Mouse (Mus musculus) thymus, postnatal 4 days (tissue): ENCODE measurements around the gene Myoz1.
A peak's percentile ranks its signal among the peaks of the same experiment; 100 is the strongest.
"Not testable (repeated sequence)": the region's sequence is repeated elsewhere in the genome, so short reads cannot be mapped to it uniquely, and the experiment has no call there.

ENCODE experiments used
- DNase-seq: peaks from one replicate; pipeline ENCODE4 v3.0.0; 2021

Gene Myoz1

DNA sequence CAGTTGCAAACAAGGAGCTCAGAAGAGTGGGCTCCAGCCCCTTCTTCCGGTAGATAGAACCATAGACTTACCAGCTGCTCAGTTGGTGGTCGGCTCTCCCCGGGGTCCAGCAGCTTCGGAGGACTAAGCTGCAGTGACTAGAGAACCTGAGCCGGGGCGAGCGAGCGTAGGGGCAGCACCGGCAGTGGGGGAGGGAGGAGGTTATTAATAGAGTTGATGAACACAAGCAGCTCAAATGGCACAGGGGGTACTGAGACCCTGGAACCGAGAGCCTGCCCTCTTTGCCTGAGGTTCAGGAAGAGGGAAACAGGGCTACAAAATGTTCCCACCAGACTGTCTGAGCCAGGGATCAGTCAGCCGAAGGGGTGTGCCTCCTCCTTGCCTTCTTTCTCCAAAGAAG, at the start of gene Myoz1:
Gene Myoz1, minus strand, starts transcription at position 180 of the 400 bp plus-strand sequence.
- no peak for DNase-seq

DNA sequence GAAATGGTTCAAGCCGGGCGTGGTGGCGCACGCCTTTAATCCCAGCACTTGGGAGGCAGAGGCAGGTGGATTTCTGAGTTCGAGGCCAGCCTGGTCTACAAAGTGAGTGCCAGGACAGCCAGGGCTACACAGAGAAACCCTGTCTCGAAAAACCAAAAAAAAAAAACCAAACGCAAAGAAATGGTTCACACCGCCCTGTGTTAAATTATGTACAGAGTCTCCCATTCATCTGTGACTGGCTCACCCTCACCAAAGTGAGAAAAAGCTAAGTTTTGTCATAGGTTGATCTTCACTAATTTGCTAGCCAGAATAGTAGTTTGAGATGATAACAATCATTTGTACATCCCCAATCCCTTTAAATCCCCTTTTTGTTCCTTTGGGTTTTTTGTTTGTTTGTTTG, 47.1 kb upstream of the Myoz1 start:
- not testable (repeated sequence) for DNase-seq

DNA sequence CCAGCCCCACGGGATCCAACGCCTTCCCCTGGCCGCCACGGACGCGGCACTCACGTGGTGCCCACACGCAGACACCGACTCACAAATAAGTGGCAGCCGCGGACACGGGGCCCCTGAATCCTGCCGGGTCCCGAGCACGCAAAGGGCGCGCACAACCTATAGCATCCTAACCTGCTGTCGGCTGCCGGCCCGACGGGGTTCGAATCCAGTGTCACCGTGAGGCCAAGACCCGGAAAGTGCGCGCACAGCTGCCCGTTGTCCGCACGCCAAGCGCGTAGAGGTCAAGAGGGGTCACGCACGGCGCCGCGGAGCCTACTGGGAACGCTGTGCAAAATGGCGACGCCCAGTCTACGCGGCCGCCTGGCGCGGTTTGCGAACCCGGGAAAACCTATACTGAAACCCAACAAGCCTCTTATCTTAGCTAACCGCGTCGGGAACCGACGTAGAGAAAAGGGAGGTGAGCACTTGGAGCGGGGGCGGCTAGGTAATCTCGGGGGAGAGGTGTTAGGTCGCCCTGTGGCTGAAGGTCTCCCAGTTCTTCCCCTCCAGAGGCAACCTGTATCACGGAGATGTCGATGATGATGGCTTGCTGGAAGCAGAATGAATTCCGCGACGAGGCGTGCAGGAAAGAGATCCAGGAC, 46.5 kb upstream of the Myoz1 start, which contains the start of gene Chchd1:
Gene Chchd1, plus strand, starts transcription at position 266 of the 641 bp plus-strand sequence.
- peak; percentile 88 for DNase-seq

DNA sequence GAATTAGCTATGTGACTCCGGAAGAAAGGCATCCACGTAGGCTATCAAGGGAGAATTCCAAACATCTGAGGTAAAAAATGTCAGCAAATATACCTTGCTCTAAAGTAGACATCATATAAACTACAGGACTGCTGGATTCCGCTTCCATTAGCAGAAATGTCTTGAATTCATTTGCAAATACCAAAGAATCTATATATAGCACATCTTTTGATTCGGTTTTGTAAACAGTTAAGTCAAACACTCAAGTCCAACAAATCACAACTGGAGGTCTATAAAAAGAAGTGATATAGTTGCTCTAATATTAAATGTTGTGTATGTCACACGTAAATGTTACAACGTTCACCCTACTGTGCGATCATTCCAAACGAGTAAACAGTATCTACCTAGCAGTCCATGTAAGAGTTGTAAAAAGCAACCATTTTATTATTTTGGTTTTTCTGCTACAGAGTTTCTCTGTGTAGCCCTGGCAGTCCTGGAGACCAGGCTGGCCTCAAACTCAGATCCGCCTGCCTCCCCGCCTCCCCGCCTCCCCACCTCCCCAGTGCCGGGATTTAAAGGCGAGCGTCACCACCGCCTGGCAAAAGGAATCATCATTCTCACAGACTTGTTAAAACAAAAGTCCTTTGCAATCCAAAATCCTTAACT, 45.9 kb upstream of the Myoz1 start:
- no peak for DNase-seq

DNA sequence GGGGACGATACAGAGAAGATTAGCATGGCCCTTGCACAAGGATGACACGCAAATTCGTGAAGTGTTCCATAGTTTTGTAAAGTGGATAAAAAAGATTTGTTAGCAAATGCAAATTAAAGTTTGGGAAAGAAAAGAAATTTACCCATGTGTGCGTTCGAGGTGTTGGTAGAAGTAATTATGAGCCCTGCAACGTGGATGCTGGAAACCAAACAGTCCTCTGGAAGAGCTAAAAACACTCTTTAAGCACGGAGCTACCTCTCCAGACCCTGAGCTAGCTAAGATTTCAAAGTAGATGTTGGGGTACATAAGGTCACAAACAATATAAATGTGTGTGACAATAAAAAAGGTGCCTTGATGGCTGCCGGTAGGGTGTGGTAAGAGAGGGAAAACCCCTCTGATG, 45.2 kb upstream of the Myoz1 start:
- DNase-seq: no peak

DNA sequence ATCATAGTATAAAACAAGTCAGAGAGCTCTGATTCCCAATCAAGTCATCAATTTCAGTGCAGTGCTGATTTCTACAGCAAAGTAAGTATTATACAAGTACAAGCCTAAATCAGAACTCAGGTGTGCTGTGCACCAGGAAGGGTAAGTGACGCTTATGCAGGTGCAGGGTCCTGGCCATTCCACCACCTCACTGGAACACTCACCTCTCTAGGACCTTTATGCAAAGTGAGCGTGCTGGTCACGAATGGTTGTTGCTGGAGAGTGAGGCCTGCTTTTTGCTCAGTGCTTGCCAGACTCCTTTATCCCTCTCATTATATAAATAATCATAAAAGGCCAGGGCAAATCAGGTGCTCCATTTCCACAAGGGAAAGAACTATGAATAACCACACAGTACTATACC, 44.0 kb upstream of the Myoz1 start:
- DNase-seq: no peak

DNA sequence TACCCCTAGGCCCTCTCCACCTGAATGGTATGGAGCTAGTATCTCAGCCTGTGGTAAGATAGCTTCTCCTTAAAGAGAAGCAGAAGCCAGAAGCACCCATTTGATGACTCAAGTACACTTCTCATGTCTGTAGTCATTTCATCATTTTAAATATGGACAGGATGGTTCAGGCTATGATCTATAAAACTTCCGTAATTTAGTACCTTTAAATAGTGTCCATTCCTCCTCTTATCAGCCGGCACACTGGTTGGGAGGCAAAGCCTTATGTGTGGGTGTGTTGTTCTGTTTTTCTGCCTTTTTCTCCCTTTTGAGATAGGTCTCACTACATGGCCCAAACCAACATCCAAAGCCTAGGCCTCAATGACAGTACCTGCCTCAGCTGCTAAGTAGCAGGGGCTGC, 42.2 kb upstream of the Myoz1 start:
- DNase-seq: no peak

DNA sequence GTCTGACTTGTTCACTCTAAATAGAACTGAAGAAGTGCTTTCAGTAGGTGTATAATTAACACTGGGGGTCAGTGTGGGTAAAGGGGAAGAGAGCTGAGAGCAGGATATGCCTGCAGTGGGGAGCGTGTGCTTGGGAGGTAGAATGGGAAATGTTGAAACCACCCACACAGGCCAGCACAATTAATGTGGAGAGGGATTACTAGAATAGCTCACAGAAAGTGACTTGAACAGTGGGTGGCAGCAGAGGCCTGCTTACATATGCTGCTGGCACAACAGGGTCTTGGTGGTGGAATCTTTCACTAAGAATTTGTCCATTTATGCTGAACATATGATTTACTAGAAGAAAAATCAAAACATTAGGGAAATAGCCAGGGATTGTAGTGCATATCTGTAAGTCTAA, 40.6 kb upstream of the Myoz1 start:
- DNase-seq: peak; percentile 68

DNA sequence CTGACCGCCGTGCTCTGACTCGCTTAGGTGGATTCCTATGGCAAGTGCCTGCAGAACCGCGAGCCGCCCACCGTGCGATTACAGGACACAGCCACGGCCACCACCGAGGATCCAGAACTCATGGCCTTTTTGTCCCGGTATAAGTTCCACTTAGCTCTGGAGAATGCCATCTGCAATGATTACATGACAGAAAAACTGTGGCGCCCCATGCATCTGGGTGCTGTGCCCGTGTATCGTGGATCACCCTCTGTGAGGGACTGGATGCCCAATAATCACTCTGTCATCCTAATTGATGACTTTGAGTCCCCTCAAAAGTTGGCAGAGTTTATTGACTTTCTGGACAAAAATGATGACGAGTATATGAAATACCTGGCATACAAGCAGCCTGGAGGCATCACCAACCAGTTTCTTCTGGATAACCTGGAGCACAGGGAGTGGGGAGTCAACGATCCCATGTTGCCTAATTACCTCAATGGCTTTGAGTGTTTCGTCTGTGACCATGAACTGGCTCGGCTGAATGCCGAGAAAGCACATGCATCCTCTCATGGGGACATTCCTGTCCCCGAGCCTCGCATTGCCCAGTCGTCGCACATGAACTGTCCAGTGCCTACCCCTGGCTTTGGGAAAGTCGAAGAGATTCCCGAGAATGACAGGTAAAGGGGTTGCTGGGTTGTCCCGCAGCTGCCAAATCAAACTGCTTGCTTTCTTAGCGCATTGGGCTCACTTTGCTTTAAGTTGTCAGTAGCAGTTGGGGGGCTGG, 39.6 kb upstream of the Myoz1 start:
- no peak for DNase-seq

DNA sequence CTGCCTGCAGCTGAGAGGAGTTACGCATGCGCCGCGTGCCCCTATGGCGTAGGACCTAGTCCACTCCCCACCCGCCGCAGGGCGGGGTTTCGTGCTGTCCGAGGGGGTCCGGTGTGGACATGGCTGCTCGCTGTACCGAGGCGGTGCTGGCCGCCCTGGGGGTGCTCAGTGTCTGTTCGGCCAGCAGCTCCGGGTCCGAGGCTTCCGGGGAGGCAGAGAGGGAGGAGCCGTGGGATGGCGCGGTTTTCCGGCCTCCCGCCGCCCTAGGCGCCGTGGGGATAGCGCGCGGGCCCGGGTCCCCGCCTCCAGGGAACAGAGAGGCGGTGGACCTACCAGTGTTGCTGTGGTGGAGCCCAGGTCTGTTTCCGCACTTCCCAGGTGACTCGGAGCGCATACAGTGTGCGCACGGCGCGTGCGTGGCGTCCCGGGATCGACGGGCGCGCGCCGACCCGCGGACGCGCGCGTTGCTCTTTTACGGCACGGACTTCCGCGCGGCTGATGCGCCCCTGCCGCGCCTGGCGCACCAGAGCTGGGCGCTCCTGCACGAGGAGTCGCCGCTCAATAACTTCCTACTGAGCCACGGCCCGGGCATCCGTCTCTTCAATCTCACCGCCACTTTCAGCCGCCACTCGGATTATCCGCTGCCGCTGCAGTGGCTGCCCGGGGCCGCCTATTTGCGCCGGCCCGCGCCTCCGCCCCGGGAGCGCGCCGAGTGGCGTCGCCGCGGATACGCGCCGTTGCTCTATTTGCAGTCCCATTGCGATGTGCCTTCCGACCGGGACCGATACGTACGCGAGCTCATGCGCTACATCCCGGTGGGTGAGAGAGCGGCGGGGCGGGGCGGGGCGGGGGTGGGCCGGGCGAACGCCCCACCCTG, 38.8 kb upstream of the Myoz1 start, which contains the start of gene Fut11:
Gene Fut11, plus strand, starts transcription at position 85 of the 877 bp plus-strand sequence.
- DNase-seq: peak; percentile 85

DNA sequence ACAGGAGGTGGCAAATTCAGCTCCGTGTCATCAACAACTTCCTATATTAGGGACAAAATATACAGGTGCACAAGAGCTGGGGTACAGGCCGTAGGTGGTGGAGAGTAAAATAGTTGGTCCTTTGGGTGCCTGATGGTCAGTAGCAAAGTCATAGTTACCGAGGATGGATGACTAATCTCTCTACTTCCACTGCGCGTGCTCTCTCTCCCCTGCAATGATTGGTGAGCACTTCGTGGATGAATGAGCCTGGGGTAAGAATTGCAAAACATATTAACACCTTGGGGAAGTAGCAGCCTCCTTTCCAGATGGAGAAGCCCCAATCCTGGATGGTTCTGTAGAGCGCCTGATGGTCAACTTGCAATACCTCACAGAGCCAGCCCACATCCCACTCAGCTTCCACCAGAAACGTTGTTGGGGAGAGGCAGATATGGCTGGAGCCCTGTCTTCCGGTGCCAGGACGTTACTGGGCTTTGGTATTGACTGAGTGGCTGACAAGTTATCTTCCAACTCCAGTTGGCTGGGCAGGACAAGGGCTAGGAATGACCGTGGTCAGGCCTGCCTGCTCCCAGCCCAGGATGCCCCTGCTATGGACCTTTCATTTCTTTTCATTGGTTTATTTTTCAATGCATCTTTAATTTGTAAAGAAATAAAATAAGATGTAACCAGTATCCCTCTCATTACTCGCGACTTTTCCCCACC, 38.0 kb upstream of the Myoz1 start:
- peak; percentile 23 for DNase-seq

DNA sequence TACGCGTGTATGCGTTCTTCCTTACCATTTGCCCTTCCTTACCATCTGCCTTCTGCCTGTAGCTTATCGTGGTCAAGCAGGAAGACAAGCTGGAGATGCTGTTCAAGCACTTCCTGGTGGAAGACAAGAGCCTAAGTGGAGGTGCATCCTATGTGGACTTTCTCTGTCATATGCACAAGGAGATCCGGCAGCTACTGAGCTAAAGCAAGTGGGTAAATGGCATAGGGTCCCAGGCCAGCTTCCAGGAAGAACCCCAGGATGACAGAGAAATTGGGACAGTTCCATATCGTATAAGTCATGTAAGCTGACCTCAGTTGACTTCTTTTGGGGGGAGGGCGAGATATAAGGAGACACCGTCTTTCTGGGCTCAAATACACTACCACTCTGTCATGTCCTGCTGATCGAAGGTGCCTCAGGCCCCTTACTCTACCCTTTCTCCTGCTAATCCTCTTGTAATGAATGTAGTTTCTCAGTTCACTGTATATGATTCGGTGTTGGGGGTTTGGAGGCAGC, 37.3 kb upstream of the Myoz1 start:
- DNase-seq: no peak

DNA sequence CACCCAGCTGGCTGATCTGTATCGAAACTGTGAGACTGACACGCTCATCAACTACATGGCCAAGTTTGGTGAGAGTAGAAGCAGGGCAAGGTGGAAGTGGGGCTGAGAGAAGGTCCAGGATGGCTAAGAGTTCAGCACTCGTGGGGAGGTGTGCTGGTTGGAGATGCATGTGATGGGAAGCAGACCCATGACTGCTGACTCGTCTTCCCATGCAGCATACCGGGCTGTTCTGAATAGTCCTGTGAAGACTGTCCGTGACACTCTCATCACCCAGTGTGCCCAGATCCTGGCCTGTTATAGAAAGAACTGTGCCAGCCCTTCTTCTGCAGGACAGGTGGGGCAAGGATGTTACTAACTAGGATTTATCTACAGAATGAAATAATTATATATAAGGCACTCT, 35.4 kb upstream of the Myoz1 start:
- DNase-seq: no peak

DNA sequence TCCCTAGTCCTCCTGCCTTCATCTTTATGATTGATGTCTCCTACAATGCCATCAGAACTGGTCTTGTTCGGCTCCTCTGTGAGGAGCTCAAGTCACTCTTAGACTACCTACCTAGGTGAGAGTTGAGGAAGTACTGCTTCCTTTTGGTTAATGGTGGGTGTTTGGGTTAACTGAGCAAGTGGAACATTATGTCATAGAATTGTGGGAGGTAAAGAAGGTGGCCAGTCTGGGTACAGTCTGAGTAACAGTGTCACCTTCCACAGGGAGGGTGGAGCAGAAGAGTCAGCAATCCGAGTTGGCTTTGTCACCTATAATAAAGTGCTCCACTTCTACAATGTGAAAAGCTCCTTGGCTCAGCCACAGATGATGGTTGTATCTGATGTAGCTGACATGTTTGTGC, 32.7 kb upstream of the Myoz1 start:
- DNase-seq: no peak

DNA sequence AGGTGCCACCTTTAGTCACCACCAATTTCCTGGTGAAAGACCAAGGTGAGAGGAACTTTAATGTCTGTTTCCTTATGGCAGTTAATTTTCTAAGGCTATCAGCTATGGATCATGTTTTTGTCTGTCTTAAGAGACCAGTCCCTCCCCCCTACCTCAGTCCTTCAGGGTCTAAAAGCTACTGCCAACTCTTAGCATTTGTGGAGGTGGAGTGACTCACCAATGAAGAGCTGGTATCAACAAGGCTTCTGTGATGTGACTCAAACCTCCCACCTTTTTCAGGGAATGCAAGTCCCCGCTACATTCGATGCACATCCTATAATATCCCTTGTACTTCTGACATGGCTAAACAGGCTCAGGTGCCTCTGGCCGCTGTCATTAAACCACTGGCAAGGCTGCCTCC, 30.2 kb upstream of the Myoz1 start:
- DNase-seq: no peak

DNA sequence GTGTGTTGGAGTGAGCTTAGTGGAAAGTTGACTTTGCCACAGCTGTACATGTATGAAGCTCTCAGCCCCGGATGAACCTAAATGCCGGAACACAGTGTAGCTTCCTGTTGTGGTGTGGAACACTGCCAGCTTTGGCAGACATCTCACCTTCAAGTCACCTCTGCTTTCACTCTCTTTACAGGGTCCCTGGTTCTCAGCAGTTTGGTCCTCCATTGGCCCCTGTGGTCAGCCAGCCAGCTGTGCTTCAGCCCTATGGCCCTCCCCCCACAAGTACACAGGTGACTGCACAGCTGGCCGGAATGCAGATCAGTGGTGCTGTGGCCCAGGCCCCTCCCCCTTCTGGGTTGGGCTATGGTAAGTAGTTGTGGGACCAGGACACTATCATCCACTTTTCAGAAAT, 26.2 kb upstream of the Myoz1 start:
- DNase-seq: peak; percentile 65

DNA sequence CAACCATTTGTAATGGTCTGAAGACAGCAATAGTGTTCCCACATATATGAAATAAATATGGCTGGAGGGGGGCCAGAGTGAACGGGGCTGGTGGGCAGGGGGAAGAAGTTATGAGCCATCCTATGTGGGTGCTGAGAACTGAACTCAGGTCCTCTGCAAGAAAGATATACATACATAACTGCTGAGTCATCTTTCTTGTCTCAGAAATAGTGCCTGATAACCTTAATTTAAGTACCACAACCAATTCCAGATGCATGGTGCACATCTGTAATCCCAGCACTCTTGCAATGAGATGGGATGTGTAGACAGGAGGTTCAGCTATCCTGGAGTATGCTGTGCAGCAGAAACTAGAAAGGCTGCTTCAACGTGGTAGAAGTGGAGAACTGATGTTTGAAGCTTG, 25.4 kb upstream of the Myoz1 start:
- DNase-seq: no peak

DNA sequence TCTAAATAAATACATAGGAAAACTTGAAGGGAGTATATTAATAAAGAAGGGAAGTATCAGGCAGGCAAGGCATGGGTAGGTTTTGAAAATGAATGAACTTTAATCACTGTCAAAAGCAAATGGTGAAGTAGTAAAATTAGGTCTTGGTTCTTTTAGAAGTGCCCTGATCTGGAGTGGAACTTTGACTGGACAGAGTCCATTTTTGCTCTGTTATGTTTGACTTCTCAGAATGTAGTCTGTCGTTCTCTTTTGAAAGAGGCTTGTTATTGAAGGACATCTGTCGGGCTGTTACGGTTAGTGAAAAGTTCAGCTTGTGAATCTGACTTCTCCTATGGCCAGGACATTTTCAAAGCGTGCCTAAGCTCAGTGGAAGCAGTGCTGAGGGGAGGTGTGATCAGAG, 21.6 kb upstream of the Myoz1 start:
- DNase-seq: no peak

DNA sequence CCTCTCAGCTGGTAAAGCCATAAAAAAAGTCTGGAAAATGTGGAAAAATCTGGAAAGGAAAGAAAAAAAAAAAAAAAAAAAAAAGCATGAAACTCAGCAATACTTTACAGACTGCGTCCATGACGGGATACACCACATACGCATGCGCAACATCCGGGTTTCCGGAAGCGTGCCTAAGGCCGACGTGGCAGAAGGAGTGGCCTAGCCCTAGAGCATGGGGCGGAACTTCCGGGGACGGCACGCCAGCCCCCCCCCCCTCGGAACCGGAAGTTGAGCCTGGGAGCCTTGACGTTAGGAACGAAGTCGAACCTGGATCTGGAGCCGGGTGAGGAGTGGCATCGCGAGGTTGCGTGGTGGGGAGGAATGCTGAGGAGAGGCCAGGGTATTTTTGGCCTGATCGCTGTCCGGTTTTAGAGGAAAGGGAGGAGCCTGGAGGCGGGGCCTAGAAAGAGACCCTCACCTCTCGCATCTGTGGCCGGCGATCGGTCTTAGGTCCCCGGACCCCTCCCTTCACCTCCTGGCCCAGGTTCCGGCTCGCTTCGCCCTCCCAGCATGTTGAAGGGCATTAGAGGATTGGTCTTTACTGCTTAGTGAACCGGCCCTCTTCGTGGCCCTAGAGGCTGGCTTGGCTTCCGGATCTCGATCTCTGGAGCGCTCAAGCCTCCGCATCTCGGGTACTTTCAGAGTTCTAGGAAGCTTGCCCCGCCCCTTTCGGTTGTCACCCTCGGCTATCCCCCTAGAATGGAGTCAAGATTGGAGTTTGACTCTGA, 17.9 kb upstream of the Myoz1 start, which contains the start of gene Sec24c:
Gene Sec24c, plus strand, starts transcription at position 245 of the 770 bp plus-strand sequence.
- DNase-seq: peak; percentile 100

DNA sequence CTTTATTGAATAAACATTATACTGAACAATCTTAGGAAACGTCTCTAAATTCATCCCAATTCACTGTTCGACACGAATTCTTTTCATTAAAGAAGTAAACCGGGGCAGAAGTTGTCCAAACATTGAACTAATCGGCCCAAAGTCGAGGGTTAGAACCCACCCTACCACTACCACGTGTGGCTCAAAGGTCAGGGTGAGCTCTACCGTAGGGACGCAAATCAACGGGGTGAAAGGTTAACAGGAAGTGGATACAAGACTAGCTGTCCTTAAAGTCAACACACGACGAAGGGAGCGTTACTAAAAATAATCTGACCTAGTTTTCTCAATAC, 17.4 kb upstream of the Myoz1 start:
- peak; percentile 31 for DNase-seq

DNA sequence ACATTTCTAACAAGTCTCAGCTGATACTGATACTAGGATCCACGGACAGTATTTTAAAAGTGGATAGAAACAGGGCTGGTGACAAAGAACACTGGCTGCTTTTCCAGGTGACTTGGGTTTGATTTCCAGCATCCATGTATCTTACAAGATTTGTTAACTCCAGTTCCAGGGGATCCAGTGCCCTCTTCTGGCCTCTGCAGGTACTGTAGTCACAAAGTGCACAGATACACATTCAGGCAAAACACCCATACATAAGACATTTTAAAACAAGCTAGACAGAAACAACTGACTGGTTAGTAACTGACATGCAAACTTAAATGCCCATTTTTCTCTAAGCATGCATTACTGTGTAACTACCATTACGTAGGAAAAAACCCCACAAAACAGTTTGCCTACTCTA, 16.6 kb upstream of the Myoz1 start:
- DNase-seq: peak; percentile 69
